Mouse (Mus musculus) olfactory bulb, adult 2 months (tissue): Measurements from ENCODE around the gene St6galnac3.

Source experiments
- CTCF ChIP-seq: fragments of 200-500 bp; IDR thresholded peaks from 2 replicates; pipeline ENCODE4 v1.5.1; 2012; ENCODE audit warnings: low read depth, mild to moderate bottlenecking, low read length, moderate library complexity; ENCODE audit not compliant: insufficient read depth
- POLR2A ChIP-seq: fragments of 200-500 bp; IDR thresholded peaks from 2 replicates; pipeline ENCODE4 v1.6.1; 2012; ENCODE audit warnings: mild to moderate bottlenecking, low read depth, low read length, moderate library complexity; ENCODE audit not compliant: insufficient read depth

DNA sequence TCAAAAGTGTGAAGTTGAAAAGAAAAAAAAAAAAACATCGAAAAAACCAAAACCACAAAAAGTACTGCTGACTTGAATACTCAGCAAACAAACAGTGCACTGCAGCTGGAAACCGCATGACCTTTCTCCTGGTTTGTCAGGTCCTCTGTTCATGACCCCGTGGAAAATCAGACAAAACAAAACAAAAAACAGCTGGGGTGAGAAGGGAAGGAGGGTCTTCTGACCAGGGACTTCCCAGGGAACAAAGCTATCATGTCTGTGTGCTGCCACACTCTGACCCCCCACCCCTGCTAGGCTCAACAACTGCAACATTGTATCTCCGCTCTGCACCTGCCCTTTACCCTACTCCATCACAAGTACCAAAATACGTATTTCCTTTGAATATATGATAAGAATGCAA lies 39.8 kb upstream of the St6galnac3 start:
- TF ChIP-seq POLR2A (no peak), CTCF (no peak)
